Mouse (Mus musculus) embryonic fibroblast, embryonic 13.5 days (primary cell): Measurements from ENCODE around the gene Arpc1a. TPM values are rescaled to one million over a fixed set of nuclear protein-coding genes. Genes with fewer than 3 reads are reported as not detected.
"Not testable (repeated sequence)": the region's sequence is repeated elsewhere in the genome, so short reads cannot be mapped to it uniquely, and the experiment has no call there.

ENCODE experiments used
- H3K27ac ChIP-seq: 2 replicates; pipeline ENCODE4 v1.5.1; 2012; ENCODE audit warnings: low read length, control low read depth, inconsistent platforms; ENCODE audit not compliant: insufficient read depth
- H3K4me1 ChIP-seq: 2 replicates; pipeline ENCODE4 v1.6.1; 2011; ENCODE audit warnings: low read length; ENCODE audit not compliant: control insufficient read depth, insufficient read depth
- H3K4me3 ChIP-seq: 2 replicates; pipeline ENCODE4 v1.5.1; 2011; ENCODE audit warnings: mild to moderate bottlenecking, control low read depth, low read length; ENCODE audit not compliant: insufficient read depth
- CTCF ChIP-seq: IDR thresholded peaks from 2 replicates; pipeline ENCODE4 v1.5.1; 2011; ENCODE audit warnings: mild to moderate bottlenecking, control low read depth, low read length, moderate library complexity, borderline replicate concordance; ENCODE audit not compliant: insufficient read depth
- POLR2A ChIP-seq: IDR thresholded peaks from 2 replicates; pipeline ENCODE4 v1.6.1; 2011; ENCODE audit warnings: low read depth, mild to moderate bottlenecking, control low read depth, low read length, moderate library complexity
- polyA plus RNA-seq: library from polyadenylated mRNA; stranded (reverse); fragments of >200 nt; gene quantifications from 2 replicates; pipeline ENCODE4 v1.2.4, GENCODE M21; 2011; ENCODE audit warnings: low read depth; ENCODE audit not compliant: missing spikeins, insufficient read length

The Arpc1a gene
- polyA plus RNA-seq, 1 experiment: 103 TPM

- no peak overlapping the region for H3K27ac ChIP-seq
- H3K4me1 ChIP-seq: no peaks in the 10 kb centered on the region
- H3K4me3 ChIP-seq: no peak overlapping the region
- TF ChIP-seq POLR2A (no peak), CTCF (no peak)
These were observed 8.5 kb upstream of the Arpc1a start for GRCm38 (mm10) chr5:145075081-145075480.

- Histone ChIP-seq H3K4me1 (no peaks in the 10 kb centered on the region), H3K4me3 (no peak overlapping the region), H3K27ac (no peak overlapping the region)
- TF ChIP-seq POLR2A (no peak), CTCF (no peak)
These were observed 1.6 kb upstream of the Arpc1a start for GRCm38 (mm10) chr5:145081866-145082613.

- H3K4me3 ChIP-seq: peak overlapping the region; percentile 41
- not testable (repeated sequence) for H3K27ac ChIP-seq, H3K4me1 ChIP-seq
These were observed 429 bp upstream of the Arpc1a start for GRCm38 (mm10) chr5:145083201-145083600.

GRCm38 (mm10) chr5:145084822-145085221 lies 1.2 kb downstream of the Arpc1a start:
- no peak for TF ChIP-seq POLR2A
- no peak for TF ChIP-seq CTCF
- H3K4me3 ChIP-seq: peak overlapping the region; percentile 84
- H3K4me1 ChIP-seq: no peaks in the 10 kb centered on the region
- H3K27ac ChIP-seq: no peak overlapping the region

GRCm38 (mm10) chr5:145088186-145088585 lies 4.6 kb downstream of the Arpc1a start:
- Histone ChIP-seq H3K4me3 (no peak overlapping the region), H3K27ac (no peak overlapping the region), H3K4me1 (no peaks in the 10 kb centered on the region)
- TF ChIP-seq POLR2A: no peak
- no peak for TF ChIP-seq CTCF

DNA sequence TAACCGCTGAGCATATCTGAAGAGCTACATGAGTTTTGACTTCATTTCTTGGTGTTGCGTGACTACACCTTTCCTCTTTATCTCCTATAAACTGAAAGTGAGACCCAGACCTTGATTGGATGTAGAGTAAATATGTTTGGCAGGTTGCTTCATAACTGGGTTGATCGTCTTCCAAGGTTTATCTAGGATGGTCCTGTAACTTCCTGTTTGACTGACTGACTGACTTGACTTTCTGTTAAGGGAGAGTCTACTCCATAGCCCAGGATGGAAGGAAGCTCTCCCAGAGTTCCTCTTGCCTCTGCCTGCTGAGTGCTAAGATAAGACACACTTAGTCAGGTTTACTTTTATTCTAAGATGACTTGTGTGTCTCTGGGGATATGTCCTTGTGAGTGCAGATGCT lies 6.2 kb downstream of the Arpc1a start:
- no peak for TF ChIP-seq POLR2A
- no peak overlapping the region for H3K27ac ChIP-seq
- H3K4me3 ChIP-seq: no peak overlapping the region
- no peaks in the 10 kb centered on the region for H3K4me1 ChIP-seq

- TF ChIP-seq CTCF (no peak), POLR2A (no peak)
These were observed 12.6 kb downstream of the Arpc1a start for GRCm38 (mm10) chr5:145096195-145096594.

GRCm38 (mm10) chr5:145098340-145098821 lies 14.8 kb downstream of the Arpc1a start:
- TF ChIP-seq POLR2A: no peak
- TF ChIP-seq CTCF: no peak
- no peak overlapping the region for H3K27ac ChIP-seq
- no peak overlapping the region for H3K4me3 ChIP-seq
- H3K4me1 ChIP-seq: 0 out of 2 replicates have a peak, but pooled peaks cover 2% of the 10 kb centered on the region

More at GRCm38 (mm10) chr5:145096195-145096594, 12.6 kb downstream of the Arpc1a start:
- Histone ChIP-seq H3K4me1 (no peaks in the 10 kb centered on the region), H3K4me3 (no peak overlapping the region), H3K27ac (no peak overlapping the region)

GRCm38 (mm10) chr5:145100960-145101359 lies 17.3 kb downstream of the Arpc1a start:
- H3K27ac ChIP-seq: no peak overlapping the region
- H3K4me1 ChIP-seq: 0 out of 2 replicates have a peak, but pooled peaks cover 2% of the 10 kb centered on the region
- TF ChIP-seq POLR2A (no peak), CTCF (no peak)
- no peak overlapping the region for H3K4me3 ChIP-seq

GRCm38 (mm10) chr5:145101451-145101850 lies 17.8 kb downstream of the Arpc1a start:
- H3K4me3 ChIP-seq, H3K27ac ChIP-seq, H3K4me1 ChIP-seq: not testable (repeated sequence)

DNA sequence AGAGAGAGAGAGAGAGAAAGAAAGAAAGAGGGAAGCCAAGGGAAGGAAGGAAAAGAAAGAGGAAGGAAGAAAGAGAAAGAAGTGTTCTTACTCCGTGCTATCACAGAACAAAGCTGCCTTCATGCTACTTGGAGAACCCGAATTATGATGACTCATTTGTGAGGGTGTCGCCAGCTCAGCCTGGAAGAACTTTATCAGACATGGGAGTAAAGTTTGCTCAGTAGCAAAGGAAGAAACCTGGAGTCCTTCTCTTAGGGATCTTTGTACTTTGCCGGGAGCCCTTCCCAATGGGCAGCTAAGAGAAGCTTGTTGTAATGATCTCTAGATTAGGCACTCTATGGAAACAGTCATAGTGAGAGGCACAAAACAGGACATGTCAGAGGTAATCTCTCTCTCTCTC lies 19.1 kb downstream of the Arpc1a start:
- Histone ChIP-seq H3K4me1 (0 out of 2 replicates have a peak, but pooled peaks cover 2% of the 10 kb centered on the region), H3K4me3 (no peak overlapping the region), H3K27ac (no peak overlapping the region)
- TF ChIP-seq CTCF: no peak
